Mouse (Mus musculus) stomach, embryonic 16.5 days (tissue): Measurements from ENCODE around the gene Ppp1r1a. TPM values are rescaled to one million over a fixed set of nuclear protein-coding genes. Genes with fewer than 3 reads are reported as not detected.

Experiments
- ATAC-seq: fragments of 200-750 bp; cut with Nextera tagmentation; 2 replicates; pipeline ENCODE4 v1.8.0; 2017; ENCODE audit warnings: moderate number of reproducible peaks, moderate TSS enrichment; ENCODE audit not compliant: insufficient read depth, low FRiP score
- H3K27ac ChIP-seq: fragments of 300-500 bp; sonication (generic); 2 replicates; pipeline ENCODE4 v1.5.1; 2014; ENCODE audit warnings: low read length
- H3K27me3 ChIP-seq: fragments of 300-500 bp; sonication (generic); 2 replicates; pipeline ENCODE4 v1.6.1; 2014; ENCODE audit warnings: low read length, control low read depth, mixed read lengths; ENCODE audit not compliant: control insufficient read depth, insufficient read depth
- H3K36me3 ChIP-seq: fragments of 300-500 bp; sonication (generic); 2 replicates; pipeline ENCODE4 v1.6.1; 2014; ENCODE audit warnings: low read length; ENCODE audit not compliant: control insufficient read depth, insufficient read depth
- H3K4me1 ChIP-seq: fragments of 300-500 bp; sonication (generic); 2 replicates; pipeline ENCODE4 v1.6.1; 2014; ENCODE audit warnings: low read length, control low read depth, mixed read lengths; ENCODE audit not compliant: control insufficient read depth, insufficient read depth
- H3K4me2 ChIP-seq: fragments of 300-500 bp; sonication (generic); 2 replicates; pipeline ENCODE4 v1.6.1; 2014; ENCODE audit warnings: low read depth, low read length, mixed read lengths
- H3K4me3 ChIP-seq: fragments of 300-500 bp; sonication (generic); replicated peaks from 2 replicates; pipeline ENCODE4 v1.5.1; 2014; ENCODE audit warnings: mild to moderate bottlenecking, low read length
- H3K9ac ChIP-seq: fragments of 300-500 bp; sonication (generic); 2 replicates; pipeline ENCODE4 v1.6.1; 2014; ENCODE audit warnings: low read length
- H3K9me3 ChIP-seq: fragments of 300-500 bp; sonication (generic); replicated peaks from 2 replicates; pipeline ENCODE4 v1.6.1; 2016; ENCODE audit warnings: low read length, control low read depth; ENCODE audit not compliant: control insufficient read depth
- WGBS: fragments of 180-500 bp; shearing (Covaris S2); extraction: QIAGEN DNeasy Blood & Tissue Kit; methylation state at CpG from one replicate; pipeline ENCODE4 v1.1.7; 2014; 5-methylcytosine and 5-hydroxymethylcytosine counted together
- polyA plus RNA-seq: library from polyadenylated mRNA; unstranded; fragments of >200 nt; fragmentation: Nextera tagmentation; extraction: Ambion mirVana; gene quantifications from 2 replicates; pipeline ENCODE4 v1.2.1, GENCODE M21; 2015

Ppp1r1a gene
- 11.2 and 14.0 TPM in 2 replicates for polyA plus RNA-seq

DNA sequence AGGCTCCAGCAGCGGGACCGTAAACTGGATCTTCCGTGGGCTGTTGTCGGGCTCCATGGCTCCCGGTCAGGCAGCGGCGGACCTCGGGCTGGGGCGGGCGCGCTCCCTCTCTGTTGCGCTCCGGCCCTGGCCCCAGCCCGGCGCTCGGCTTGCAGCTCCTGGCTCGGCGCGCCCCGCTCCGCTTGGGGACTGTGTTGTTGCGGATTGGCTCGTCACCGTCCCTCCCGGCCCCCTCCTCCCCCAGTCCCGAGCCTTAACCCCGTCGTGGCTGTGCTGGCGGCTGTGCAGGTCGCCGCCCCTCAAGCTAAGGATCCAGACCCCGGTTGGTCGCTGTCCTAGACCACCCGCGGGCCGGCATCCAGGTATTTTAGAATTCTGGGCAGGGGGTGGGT is at the start of gene Ppp1r1a:
TSS of gene Ppp1r1a (minus strand) at position 182 of the 392 bp plus-strand sequence.
- ATAC-seq: peak; percentile 81; the same call in 1 of the 2 replicates
- Histone ChIP-seq H3K4me3 (peak within 1 kb of the TSS; percentile 62), H3K9ac (peak within 1 kb of the TSS; percentile 70), H3K4me1 (peaks cover 10% of the 10 kb centered on the region; the same call in 1 of the 2 replicates), H3K4me2 (peak within 1 kb of the TSS; percentile 84), H3K9me3 (no peaks in the 10 kb centered on the region), H3K27ac (no peak within 1 kb of the TSS), H3K27me3 (peaks cover 16% of the 10 kb centered on the region; the same call in 1 of the 2 replicates), H3K36me3 (no peaks in the 10 kb centered on the region)
- under 1% methylated on average over 36 of the region's 36 CpGs for WGBS

GRCm38 (mm10) chr15:103585876-103586275 is 48.1 kb upstream of the Ppp1r1a start:
- Histone ChIP-seq H3K27ac (no peak overlapping the region), H3K27me3 (no peaks in the 10 kb centered on the region), H3K36me3 (no peaks in the 10 kb centered on the region), H3K9me3 (no peaks in the 10 kb centered on the region), H3K4me1 (no peaks in the 10 kb centered on the region), H3K9ac (no peak overlapping the region), H3K4me3 (no peak overlapping the region), H3K4me2 (no peak overlapping the region)
- ATAC-seq: no peak
- WGBS: 57% methylated on average over 2 of the region's 2 CpGs

DNA sequence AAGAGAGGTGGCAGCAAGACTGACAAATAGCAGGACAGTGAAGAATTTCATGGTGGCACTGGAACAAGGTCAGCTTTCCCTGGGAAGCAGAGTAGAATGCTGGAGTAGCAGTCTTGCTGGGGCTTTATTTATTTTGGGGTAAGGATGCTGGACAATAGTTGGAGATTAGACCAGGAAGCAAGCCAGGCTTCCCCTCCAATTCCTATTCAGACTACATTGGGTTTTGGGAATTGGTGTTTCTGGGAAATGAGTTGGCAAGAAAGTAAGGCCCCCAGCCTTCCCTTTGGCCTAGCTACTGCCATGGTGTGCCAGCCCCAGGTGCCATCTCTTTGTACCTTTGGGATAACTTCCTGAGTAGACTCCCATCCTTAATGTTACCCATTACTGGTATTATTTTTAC is 27.2 kb upstream of the Ppp1r1a start, which contains the start of gene Glycam1:
TSS of gene Glycam1 (minus strand) at position 101 of the 400 bp plus-strand sequence.
- no peaks in the 10 kb centered on the region for H3K27me3 ChIP-seq
- H3K9ac ChIP-seq: no peak within 1 kb of the TSS
- H3K4me2 ChIP-seq: no peak within 1 kb of the TSS
- no peak within 1 kb of the TSS for H3K4me3 ChIP-seq
- H3K27ac ChIP-seq: no peak within 1 kb of the TSS
- ATAC-seq: no peak
- H3K4me1 ChIP-seq: no peaks in the 10 kb centered on the region
- H3K9me3 ChIP-seq: no peaks in the 10 kb centered on the region
- no peaks in the 10 kb centered on the region for H3K36me3 ChIP-seq

DNA sequence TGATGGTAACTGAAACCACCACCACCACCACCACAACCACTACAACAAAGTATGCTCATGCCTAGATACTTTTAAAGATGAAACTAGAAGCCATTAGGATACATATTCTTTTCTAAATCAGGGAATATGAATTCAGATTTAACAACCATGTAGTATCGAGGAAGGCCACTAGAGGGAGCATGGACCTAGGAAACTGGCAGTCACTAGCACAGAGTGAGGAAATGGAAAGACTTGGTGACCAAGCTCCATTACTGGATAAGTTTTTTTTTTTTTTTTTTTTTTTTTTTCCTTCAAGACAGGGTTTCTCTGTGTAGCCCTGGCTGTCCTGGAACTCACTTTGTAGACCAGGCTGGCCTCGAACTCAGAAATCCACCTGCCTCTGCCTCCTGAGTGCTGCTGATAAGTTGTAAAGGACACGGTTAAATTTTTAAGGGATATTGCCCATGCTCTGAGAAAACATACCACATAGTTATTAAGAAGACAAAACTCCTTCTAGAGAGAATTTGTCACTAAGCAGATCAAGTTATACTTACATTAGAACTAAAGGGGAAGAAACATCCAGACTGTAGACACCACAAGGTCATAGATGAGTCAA is 14.4 kb upstream of the Ppp1r1a start:
- no peak overlapping the region for H3K4me2 ChIP-seq
- H3K4me3 ChIP-seq: no peak overlapping the region
- no peaks in the 10 kb centered on the region for H3K36me3 ChIP-seq
- H3K9ac ChIP-seq: no peak overlapping the region
- H3K9me3 ChIP-seq: no peaks in the 10 kb centered on the region
- no peak overlapping the region for H3K27ac ChIP-seq
- no peaks in the 10 kb centered on the region for H3K4me1 ChIP-seq
- no peak for ATAC-seq
- WGBS: 45% methylated on average over 3 of the region's 3 CpGs
- H3K27me3 ChIP-seq: no peaks in the 10 kb centered on the region

DNA sequence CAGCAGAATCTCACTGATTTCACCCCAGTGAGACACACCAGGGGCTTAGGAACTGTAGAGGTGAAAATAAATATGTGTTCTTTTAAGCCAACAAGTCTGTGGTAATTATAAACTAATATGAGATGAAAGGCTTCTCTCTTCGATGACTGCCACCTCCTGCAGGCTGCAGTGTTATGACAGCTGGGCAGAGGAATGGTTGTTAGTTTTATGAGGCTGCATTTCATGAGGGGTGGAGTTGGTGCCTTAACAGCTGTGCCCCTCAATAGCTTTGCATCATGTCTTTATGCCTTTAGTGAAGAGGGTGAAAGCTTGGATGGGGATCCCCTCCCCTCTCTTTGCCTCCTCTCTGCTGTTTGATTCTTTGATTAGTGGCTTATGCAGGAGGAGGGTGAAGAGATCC is 13.2 kb upstream of the Ppp1r1a start:
- Histone ChIP-seq H3K9ac (no peak overlapping the region), H3K9me3 (no peaks in the 10 kb centered on the region), H3K4me2 (no peak overlapping the region), H3K27ac (no peak overlapping the region), H3K36me3 (no peaks in the 10 kb centered on the region), H3K4me3 (no peak overlapping the region), H3K4me1 (no peaks in the 10 kb centered on the region), H3K27me3 (no peaks in the 10 kb centered on the region)
- WGBS: 9% methylated on average over 1 of the region's 1 CpGs
- ATAC-seq: no peak

DNA sequence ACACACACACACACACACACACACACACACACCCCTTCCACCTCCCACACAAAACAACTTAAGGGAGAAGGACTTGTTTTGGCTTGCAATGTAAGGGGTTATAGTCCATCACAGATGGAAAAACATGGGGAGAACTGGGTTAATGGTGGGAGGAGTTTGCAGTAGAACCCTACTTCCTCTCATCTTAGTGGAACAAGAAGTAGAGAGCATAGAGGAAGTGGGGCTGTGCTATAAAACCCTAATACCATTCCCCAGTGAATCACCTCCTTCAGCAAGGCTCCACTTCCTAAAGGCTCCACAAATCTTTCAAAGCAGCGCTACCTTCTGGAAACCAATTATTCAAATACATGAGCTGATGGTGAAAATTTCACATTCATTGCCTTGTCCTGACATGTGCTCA is 11.7 kb upstream of the Ppp1r1a start:
- Histone ChIP-seq H3K4me3 (no peak overlapping the region), H3K9me3 (no peaks in the 10 kb centered on the region), H3K27ac (no peak overlapping the region), H3K36me3 (no peaks in the 10 kb centered on the region), H3K4me1 (no peaks in the 10 kb centered on the region), H3K9ac (no peak overlapping the region), H3K27me3 (no peaks in the 10 kb centered on the region), H3K4me2 (no peak overlapping the region)
- no peak for ATAC-seq
- WGBS: 68% methylated on average over 1 of the region's 1 CpGs

- no peak overlapping the region for H3K27ac ChIP-seq
- H3K4me3 ChIP-seq: no peak overlapping the region
- 80% methylated on average over 3 of the region's 3 CpGs for WGBS
- no peaks in the 10 kb centered on the region for H3K4me1 ChIP-seq
- no peaks in the 10 kb centered on the region for H3K36me3 ChIP-seq
- no peak overlapping the region for H3K4me2 ChIP-seq
- no peak for ATAC-seq
- no peak overlapping the region for H3K9ac ChIP-seq
- no peaks in the 10 kb centered on the region for H3K9me3 ChIP-seq
- no peaks in the 10 kb centered on the region for H3K27me3 ChIP-seq
Observed at GRCm38 (mm10) chr15:103547983-103548382, 10.2 kb upstream of the Ppp1r1a start.

DNA sequence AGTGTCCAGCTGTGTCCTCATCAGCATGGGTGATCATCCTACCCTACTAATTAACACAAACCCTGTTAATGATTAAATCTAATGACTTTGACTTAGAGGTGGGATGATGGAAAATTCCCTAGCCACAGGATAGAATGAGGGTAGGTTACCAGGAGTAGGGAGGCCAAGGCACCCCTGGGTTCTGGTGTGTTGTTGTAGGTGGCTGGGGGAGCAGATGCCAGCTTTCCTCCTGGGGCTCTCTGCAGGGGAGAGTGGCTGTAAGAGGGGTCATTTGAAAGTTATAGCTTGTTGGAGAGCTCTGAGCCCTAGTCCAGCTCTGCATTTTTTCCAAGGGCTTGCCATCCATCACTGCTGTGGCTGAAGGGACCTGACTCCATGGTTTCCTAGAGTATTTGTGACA is 4.7 kb upstream of the Ppp1r1a start:
- Histone ChIP-seq H3K9me3 (no peaks in the 10 kb centered on the region), H3K27me3 (peaks cover 7% of the 10 kb centered on the region; the same call in 1 of the 2 replicates), H3K27ac (no peak overlapping the region), H3K9ac (no peak overlapping the region), H3K4me3 (no peak overlapping the region), H3K4me2 (no peak overlapping the region), H3K4me1 (0 out of 2 replicates have a peak, but pooled peaks cover under 1% of the 10 kb centered on the region), H3K36me3 (no peaks in the 10 kb centered on the region)
- ATAC-seq: no peak

DNA sequence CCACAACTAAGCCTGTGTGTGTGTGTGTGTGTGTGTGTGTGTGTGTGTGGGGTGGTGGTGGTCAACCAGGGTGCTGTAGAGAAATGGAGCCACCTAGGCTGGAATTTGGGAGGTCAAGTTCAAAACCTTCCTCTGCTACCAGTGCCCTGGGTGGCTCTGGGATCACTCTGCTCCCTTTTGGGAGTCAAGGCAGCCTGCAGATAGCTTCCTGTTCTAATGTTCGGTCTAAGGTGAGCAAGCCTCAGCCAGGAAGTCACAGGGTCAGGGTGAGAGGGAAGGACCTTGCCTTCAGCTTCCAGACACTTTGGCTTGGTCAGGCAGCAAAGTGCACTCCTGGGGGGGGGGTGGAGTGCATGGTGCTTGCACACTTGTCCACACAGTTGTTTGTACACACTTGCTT is 2.8 kb upstream of the Ppp1r1a start:
- ATAC-seq: no peak
- no peak overlapping the region for H3K9ac ChIP-seq
- no peak overlapping the region for H3K27ac ChIP-seq
- H3K27me3 ChIP-seq: peaks cover 16% of the 10 kb centered on the region; the same call in 1 of the 2 replicates
- no peaks in the 10 kb centered on the region for H3K36me3 ChIP-seq
- H3K4me3 ChIP-seq: no peak overlapping the region
- 54% methylated on average over 1 of the region's 1 CpGs for WGBS
- peaks cover 10% of the 10 kb centered on the region; the same call in 1 of the 2 replicates for H3K4me1 ChIP-seq
- H3K4me2 ChIP-seq: no peak overlapping the region
- H3K9me3 ChIP-seq: no peaks in the 10 kb centered on the region
